Mouse (Mus musculus) layer of hippocampus, postnatal 36 days (tissue): ENCODE measurements around the gene Gm38431. TPM values are rescaled to one million over a fixed set of nuclear protein-coding genes. Genes with fewer than 3 reads are reported as not detected.

Experiments
- DNase-seq, 2 experiments: peaks; one replicate each; pipeline ENCODE4 v3.0.0; 2022
- total RNA-seq, 2 experiments: library from RNA; stranded (reverse); gene quantifications; 2 replicates each; pipeline ENCODE4 v1.2.3; 2021

The Gm38431 gene
- total RNA-seq, result 1 to 10 TPM; 4.8 to 5.0 TPM

GRCm38 (mm10) chr9:21091707-21092320, at the start of gene Gm38431, which contains the start of gene Raver1:
Gene Gm38431, minus strand, starts transcription at chr9:21091997.
Gene Raver1, minus strand, starts transcription at chr9:21092008.
- DNase-seq, result peak; percentile 95 to 97

GRCm38 (mm10) chr9:21138386-21138785, 46.6 kb upstream of the Gm38431 start:
- DNase-seq, result no peak

GRCm38 (mm10) chr9:21137229-21137628, 45.4 kb upstream of the Gm38431 start:
- peak; percentile 39 to 50 for DNase-seq

- DNase-seq, result no peak
Observed at GRCm38 (mm10) chr9:21136401-21136800, 44.6 kb upstream of the Gm38431 start.

GRCm38 (mm10) chr9:21135941-21136381, 44.2 kb upstream of the Gm38431 start:
- no peak for DNase-seq

- no peak for DNase-seq
Observed at GRCm38 (mm10) chr9:21135329-21135890, 43.6 kb upstream of the Gm38431 start.

- DNase-seq, result no peak
Observed at GRCm38 (mm10) chr9:21134595-21135328, 43.0 kb upstream of the Gm38431 start.

- DNase-seq, result no peak
Observed at GRCm38 (mm10) chr9:21133064-21133707, 41.4 kb upstream of the Gm38431 start.

- DNase-seq, result no peak
Observed at GRCm38 (mm10) chr9:21132102-21132775, 40.4 kb upstream of the Gm38431 start.

GRCm38 (mm10) chr9:21131059-21131956, 39.5 kb upstream of the Gm38431 start, which contains the start of gene Tyk2:
Gene Tyk2, minus strand, starts transcription at chr9:21131243.
- DNase-seq, result peak; percentile 88 to 92

- DNase-seq, result no peak
Observed at GRCm38 (mm10) chr9:21126259-21126627, 34.4 kb upstream of the Gm38431 start.

- DNase-seq, result no peak
Observed at GRCm38 (mm10) chr9:21125502-21126258, 33.9 kb upstream of the Gm38431 start.

GRCm38 (mm10) chr9:21124837-21125236, 33.0 kb upstream of the Gm38431 start:
- DNase-seq, result no peak

- DNase-seq, result no peak
Observed at GRCm38 (mm10) chr9:21121483-21121882, 29.7 kb upstream of the Gm38431 start.

GRCm38 (mm10) chr9:21117073-21117472, 25.3 kb upstream of the Gm38431 start:
- no peak for DNase-seq

GRCm38 (mm10) chr9:21115105-21115504, 23.3 kb upstream of the Gm38431 start:
- DNase-seq, result no peak

GRCm38 (mm10) chr9:21114190-21114589, 22.4 kb upstream of the Gm38431 start:
- DNase-seq, result no peak

- DNase-seq, result no peak
Observed at GRCm38 (mm10) chr9:21113751-21114150, 22.0 kb upstream of the Gm38431 start.

GRCm38 (mm10) chr9:21107607-21108237, 15.9 kb upstream of the Gm38431 start:
- DNase-seq, result no peak
